Mouse (Mus musculus): ENCODE results near the gene Gadd45a.

Gadd45a gene

GRCm38 (mm10) chr6:67036837-67037628 is at the start of gene Gadd45a:
TSS of gene Gadd45a (minus strand) at chr6:67037457.
- DNase-seq: peak; percentile 99

- no peak for DNase-seq
Observed at GRCm38 (mm10) chr6:67085850-67086437, 48.7 kb upstream of the Gadd45a start.

GRCm38 (mm10) chr6:67084465-67084864 is 47.2 kb upstream of the Gadd45a start:
- DNase-seq: no peak

GRCm38 (mm10) chr6:67081141-67081540 is 43.9 kb upstream of the Gadd45a start:
- DNase-seq: no peak

GRCm38 (mm10) chr6:67078076-67078475 is 40.8 kb upstream of the Gadd45a start:
- no peak for DNase-seq

- no peak for DNase-seq
Observed at GRCm38 (mm10) chr6:67077477-67077876, 40.2 kb upstream of the Gadd45a start.

DNA sequence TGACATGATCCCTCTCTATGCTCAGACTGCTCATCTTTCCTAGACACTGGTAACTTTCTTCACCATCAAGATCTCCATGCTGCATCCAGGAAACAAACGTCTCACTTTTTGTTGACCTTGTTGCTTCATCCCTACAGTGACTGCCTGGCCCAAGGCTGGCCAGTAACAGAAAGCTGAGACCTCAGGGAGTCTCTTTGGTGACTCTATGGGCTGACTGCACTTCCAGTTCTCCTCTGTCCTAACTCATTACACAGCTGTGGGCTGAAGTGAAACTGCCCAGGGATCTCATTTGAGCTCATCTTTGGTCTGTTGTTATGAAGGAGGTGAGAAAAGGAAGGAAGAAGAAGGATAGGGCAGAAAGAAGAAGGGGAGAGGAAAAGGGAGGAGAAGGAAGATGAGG is 39.1 kb upstream of the Gadd45a start:
- no peak for DNase-seq

GRCm38 (mm10) chr6:67074868-67075267 is 37.6 kb upstream of the Gadd45a start:
- DNase-seq: no peak

GRCm38 (mm10) chr6:67073929-67074328 is 36.7 kb upstream of the Gadd45a start:
- no peak for DNase-seq

DNA sequence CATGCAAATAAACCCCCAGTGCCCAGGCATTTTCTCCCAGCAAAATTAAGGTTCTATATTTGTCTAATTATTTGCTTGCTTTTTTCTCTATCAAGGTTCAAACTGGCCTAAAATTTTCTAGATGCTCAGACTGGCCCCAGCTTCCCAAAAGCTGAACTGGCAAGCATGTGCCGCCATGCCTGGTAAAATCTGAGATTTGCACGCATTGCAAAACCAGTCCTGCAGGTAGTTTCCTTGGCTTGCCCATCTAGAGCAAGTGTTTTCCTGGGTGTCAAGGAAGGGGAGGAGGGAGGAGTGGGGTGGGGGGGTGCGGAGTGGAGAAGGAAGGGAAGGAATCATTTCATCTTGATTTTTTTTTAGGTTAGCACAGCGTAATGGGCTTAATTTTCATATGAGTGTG is 36.2 kb upstream of the Gadd45a start:
- DNase-seq: no peak

DNA sequence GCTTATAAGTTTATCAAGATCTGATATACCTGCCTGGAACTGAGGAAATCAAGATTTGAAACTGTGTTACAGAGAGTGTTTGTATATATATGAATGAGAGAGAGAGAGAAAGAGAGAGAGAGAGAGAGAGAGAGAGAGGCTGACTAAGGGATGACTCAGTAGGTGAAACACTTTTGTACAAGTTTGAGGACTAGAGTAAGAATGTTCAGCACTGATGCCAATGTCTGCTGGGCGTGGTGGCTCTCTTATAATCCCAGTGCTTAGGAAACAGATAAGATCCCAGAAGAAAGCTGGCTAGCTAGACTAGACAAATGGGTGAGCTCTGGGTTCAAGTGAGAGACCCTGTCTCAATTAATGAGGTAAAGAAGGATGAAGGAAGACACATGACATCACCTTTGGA is 34.4 kb upstream of the Gadd45a start:
- no peak for DNase-seq

- no peak for DNase-seq
Observed at GRCm38 (mm10) chr6:67069800-67070315, 32.6 kb upstream of the Gadd45a start.

DNA sequence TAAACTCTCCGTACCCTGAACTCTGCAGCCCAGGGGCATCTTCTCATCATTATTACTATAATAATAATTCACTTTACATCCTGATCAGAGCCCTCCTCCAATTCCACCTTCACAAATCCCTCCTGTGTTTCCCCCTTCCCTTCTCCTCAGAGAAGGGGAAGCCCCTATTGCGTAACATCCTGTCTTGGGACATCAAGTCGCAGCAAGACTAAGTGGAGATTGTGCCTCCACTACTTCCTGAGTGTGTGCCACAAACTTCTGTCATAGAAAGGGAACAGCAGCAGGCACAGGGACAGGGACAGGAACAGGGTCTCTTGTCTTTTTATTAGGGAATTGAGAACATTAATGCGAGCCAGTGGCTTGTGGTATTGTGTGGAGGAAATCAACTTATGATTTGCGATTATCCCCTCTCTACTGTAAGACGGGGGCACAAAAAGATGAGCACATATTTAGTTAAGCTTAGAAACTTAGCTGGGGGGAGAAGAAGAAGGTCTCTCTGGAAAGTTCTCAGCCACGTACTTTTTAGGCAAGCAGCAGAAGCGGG is 32.0 kb upstream of the Gadd45a start:
- DNase-seq: no peak

- no peak for DNase-seq
Observed at GRCm38 (mm10) chr6:67060057-67060456, 22.8 kb upstream of the Gadd45a start.

DNA sequence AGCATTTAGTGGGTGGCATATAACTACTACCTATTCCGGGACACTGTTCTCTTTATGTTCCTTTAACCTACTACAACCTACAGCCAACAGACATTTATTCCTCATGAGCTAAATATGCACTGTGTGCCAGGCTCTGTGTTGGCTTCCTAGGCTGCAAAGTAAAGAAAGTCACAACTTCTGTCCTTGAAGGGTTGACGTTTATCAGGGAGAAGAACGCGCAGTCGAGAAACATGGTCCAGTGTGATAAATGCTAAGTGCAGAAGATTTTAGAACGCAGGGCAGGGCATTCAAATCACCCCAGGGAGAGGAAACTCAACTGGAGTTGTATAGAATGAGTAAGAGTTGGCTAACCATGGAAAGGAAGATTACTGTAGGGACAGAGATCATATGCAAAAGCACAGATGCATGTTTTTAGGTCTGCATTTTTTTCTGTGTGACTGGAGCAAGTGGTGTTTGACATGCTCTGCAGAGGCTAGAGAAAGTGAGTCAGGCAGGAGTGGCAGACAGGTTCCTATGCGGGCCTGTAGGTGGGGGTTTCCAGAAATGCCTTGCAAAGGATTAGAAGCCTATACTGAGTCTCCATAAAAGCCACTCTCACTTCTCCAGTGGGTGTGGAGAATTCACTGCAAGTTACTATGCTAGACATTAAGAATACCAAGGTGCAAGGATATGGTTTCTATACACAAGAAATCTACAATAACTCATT is 20.9 kb upstream of the Gadd45a start:
- DNase-seq: no peak

GRCm38 (mm10) chr6:67057574-67057973 is 20.3 kb upstream of the Gadd45a start:
- DNase-seq: no peak

GRCm38 (mm10) chr6:67056889-67057564 is 19.8 kb upstream of the Gadd45a start:
- no peak for DNase-seq

DNA sequence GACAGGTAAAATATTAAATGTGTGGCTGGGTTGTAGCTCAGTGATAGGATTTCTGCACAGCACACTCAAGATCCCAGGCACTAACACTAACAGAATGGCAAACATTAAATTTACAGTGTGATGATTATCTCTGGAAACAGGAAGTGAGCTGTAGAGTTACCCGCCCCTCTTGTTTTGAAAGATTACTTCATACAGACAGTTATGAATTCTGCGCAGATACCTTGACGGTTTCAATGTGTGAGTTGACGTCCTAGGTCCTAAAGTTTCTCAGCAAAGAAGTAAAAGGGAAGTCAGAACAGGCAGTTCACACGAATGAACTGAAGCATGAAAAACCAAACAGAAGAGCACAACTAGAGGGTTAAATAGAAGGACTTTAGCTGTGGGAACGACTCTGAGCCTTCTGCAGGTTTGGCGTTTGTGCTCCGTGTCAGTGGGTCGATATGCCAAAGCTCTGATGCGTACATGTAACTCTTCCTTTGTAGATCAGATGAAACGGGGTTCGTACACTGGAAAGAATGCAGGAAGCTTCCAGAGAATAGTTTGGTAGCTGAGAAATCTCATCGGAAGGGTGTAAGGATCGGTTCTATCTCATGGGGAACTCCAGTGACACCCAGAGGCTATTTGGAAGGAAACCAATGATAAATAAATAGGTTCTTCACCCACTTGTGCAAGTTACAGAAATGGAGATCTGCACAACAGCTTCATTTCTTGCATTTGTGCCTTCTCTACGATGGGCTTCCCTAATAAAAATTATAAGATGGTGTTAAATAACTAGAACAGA is 19.0 kb upstream of the Gadd45a start:
- no peak for DNase-seq

DNA sequence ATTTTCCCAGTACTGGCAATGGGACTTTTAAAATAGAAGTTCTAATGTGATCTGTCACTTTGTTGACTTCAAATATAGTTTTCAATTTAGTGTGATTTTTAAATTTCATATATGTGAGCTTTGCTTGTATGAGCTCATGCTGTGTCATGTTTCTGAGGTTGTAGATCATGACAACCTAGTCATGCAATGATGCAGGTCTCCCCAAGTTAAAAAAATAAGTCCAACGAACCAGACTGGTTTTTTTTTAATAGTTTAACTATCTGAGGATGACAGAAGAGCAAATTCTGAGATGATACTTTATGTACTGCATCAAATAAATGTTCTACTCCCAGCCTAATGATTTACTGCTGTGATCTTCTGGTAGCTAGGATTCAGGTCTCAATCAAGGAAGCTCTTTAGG is 12.8 kb upstream of the Gadd45a start:
- DNase-seq: no peak

- no peak for DNase-seq
Observed at GRCm38 (mm10) chr6:67049695-67050038, 12.4 kb upstream of the Gadd45a start.

DNA sequence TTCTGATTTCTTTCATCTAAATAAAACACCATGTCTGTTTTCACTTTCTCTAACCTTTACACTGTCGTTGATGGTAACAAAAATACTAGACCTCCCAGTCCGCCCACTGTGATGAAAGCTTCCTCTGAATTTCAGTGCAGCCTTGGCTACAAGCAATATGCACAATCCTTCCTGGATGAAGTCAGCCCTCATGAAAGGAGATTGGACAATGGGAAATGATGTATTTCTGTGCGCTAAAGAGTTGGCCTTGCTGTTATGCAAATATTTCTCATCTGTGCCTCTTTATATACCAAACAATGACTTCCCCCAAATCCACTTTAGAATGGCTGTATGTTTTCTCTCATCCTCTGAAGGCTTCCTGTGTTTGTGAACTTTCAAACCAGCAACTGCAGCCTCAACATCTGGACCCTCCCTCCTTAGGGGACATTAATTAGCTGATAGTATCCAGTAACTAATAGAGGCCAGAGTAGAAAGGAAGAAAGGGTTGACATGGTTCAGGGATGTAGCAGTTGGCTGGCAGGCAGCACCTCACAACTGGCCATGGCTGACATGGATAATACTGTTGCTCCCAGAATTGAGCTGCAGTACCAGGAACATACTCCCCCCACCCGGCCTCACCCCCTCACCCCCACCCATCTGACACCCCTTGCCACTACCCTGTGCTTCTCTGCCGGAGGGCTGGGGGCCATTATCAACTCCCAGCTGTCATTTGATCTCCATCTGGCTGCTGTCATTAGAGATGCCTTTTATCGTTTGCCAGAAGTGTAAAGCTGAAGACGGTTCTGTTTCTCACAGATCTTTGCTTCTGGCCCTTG is 11.8 kb upstream of the Gadd45a start:
- no peak for DNase-seq

Measured in kidney, adult 11 months (tissue).